23 mouse cellular contexts compared by ENCODE assay signal in genomic region chr3:16130385-16130784, GRCm38 (mm10).
A peak's percentile ranks its signal among the peaks of the same experiment; 100 is the strongest.
DNase-seq lines count a peak whose midpoint lies in the region; ATAC-seq and TF ChIP-seq lines count a peak whose summit lies in the region.
"Had no signal": no experiment of that assay in that cellular context is flagged by ENCODE, and none has a peak within 500 bp of the region (broad histone marks: within the 10 kb centered on the region; RNA-seq: fewer than 3 reads in every experiment).

No protein-coding gene starts in this region.

- H3K4me1 ChIP-seq in CH12.LX (ENCODE audit: control insufficient read depth in 1 of 2, insufficient read depth in 2 of 2), result peaks cover 0 to 12% of the 10 kb centered on the region in 2 experiments; a peak in 2 of 4 replicates
- 0 out of 4 replicates have a peak, but pooled peaks cover 0 to 2% of the 10 kb centered on the region in 2 experiments for H3K4me1 ChIP-seq in ES-E14 (ENCODE audit: control insufficient read depth in 2 of 2, insufficient read depth in 2 of 2, low read length in 2 of 2, poor library complexity in 1 of 2)
- no peaks in the 10 kb centered on the region for H3K4me1 ChIP-seq in MEL (ENCODE audit: control insufficient read depth in 1 of 2, insufficient read depth in 2 of 2, low read length in 2 of 2)
- H3K4me1 ChIP-seq in kidney, embryonic 14.5 days (ENCODE audit: control insufficient read depth, insufficient read depth, low read length), result no peaks in the 10 kb centered on the region

- H3K9ac ChIP-seq in CH12.LX (ENCODE audit: insufficient read depth, low read depth) (no peak overlapping the region), ES-E14 (ENCODE audit: insufficient read depth, low read depth, low read length, poor library complexity, severe bottlenecking) (no peak overlapping the region), MEL (ENCODE audit: control insufficient read depth, low read depth, low read length, poor library complexity, severe bottlenecking) (no peak overlapping the region)
- H3K9ac ChIP-seq in kidney, embryonic 14.5 days (ENCODE audit: low read depth, low read length), result no peak overlapping the region

- DNase-seq in CH12.LX (ENCODE audit: extremely low read depth) (no peak), ES-E14 (ENCODE audit: low read depth, low spot score) (no peak), MEL (ENCODE audit: low read depth, low spot score) (no peak)
- no peak for DNase-seq in layer of hippocampus, adult 8-10 months (ENCODE audit: low spot score in 2 of 2)
- DNase-seq in ovary, postnatal 14 days (ENCODE audit: low spot score), result no peak
- DNase-seq: adrenal gland, adult 2 months; adrenal gland, adult 8-10 months; adrenal gland, postnatal 10 days; adrenal gland, postnatal 14 days; adrenal gland, postnatal 25 days; adrenal gland, postnatal 36 days; B cell, adult 2 months; cerebellum, adult 11 months; cerebellum, adult 11-12 months; cerebellum, adult 18-20 months; cerebellum, adult 2 months; cerebellum, adult 8-10 months; cerebellum, adult 9-10 months had no signal

- ATAC-seq in kidney, embryonic 14.5 days (ENCODE audit: low FRiP score, low TSS enrichment), result no peak
- ATAC-seq: activated CD4-positive, CD25-positive, alpha-beta regulatory T cell, adult 4 months; CD4-positive, CD25-positive, alpha-beta regulatory T cell, adult 4 months; Patski had no signal

- in situ Hi-C loops in CH12.LX (cut with MboI; ENCODE audit: low pct_ligation_motif_present, low pct_unique_long_range_greater_than_20kb, low sequenced_read_pairs), result no loop called here
- in situ Hi-C loops in ES-E14 (cut with MboI; ENCODE audit: low sequenced_read_pairs in 2 of 2, unreplicated experiment in 2 of 2), result no loop called here

- no peak overlapping the region for H3K4me2 ChIP-seq in CH12.LX (ENCODE audit: insufficient read depth, low read depth, poor library complexity, severe bottlenecking)
- no peak overlapping the region for H3K4me2 ChIP-seq in kidney, embryonic 14.5 days (replicated peaks; ENCODE audit: low read depth, low read length)

- H3K27me3 ChIP-seq in CH12.LX (replicated peaks) (no peaks in the 10 kb centered on the region), MEL (ENCODE audit: control insufficient read depth in 1 of 2, insufficient read depth in 2 of 2, low read length in 2 of 2) (no peaks in the 10 kb centered on the region)
- H3K27me3 ChIP-seq in kidney, embryonic 14.5 days (ENCODE audit: control insufficient read depth, insufficient read depth, low read length), result no peaks in the 10 kb centered on the region
- H3K27me3 ChIP-seq: Patski had no signal

- H3K9me3 ChIP-seq in CH12.LX (replicated peaks; ENCODE audit: low read length) (no peaks in the 10 kb centered on the region), ES-E14 (ENCODE audit: control insufficient read depth, insufficient read depth, low read depth, low read length) (no peaks in the 10 kb centered on the region), MEL (replicated peaks; ENCODE audit: insufficient read depth, low read length) (no peaks in the 10 kb centered on the region)
- no peaks in the 10 kb centered on the region for H3K9me3 ChIP-seq in kidney, embryonic 14.5 days (ENCODE audit: control insufficient read depth, low read length)
- H3K9me3 ChIP-seq: G1E had no signal

- no peak for TF ChIP-seq EP300 in CH12.LX (IDR thresholded peaks at IDR 0.05; ENCODE audit: low read length)
- TF ChIP-seq EP300 in MEL (IDR thresholded peaks at IDR 0.05; ENCODE audit: low read depth in 1 of 2, low read length in 2 of 2), result no peak

- dilution Hi-C loops in CH12.LX (cut with MboI; ENCODE audit: extremely low pct_ligation_motif_present, extremely low pct_unique_long_range_greater_than_20kb, low sequenced_read_pairs), result no loop called here

- WGBS in kidney, embryonic 14.5 days, result 65% methylated on average over 1 of the region's 1 CpGs

- TF ChIP-seq RAD21 in CH12.LX (IDR thresholded peaks at IDR 0.05; ENCODE audit: low read depth, low read length) (no peak), MEL (IDR thresholded peaks at IDR 0.05; ENCODE audit: low read depth, low read length) (no peak)

- TF ChIP-seq CTCF in CH12.LX (conservative IDR thresholded peaks at IDR 0.05 in 1 of 2, IDR thresholded peaks at IDR 0.05 in 1 of 2; ENCODE audit: low read depth in 2 of 2, low read length in 2 of 2), result no peak
- no peak for TF ChIP-seq CTCF in MEL (IDR thresholded peaks at IDR 0.05 in 2 of 3, conservative IDR thresholded peaks at IDR 0.05 in 1 of 3; ENCODE audit: control insufficient read depth in 1 of 3, insufficient read depth in 1 of 3, low read depth in 2 of 3, low read length in 3 of 3, poor library complexity in 1 of 3, severe bottlenecking in 1 of 3)

- H3K36me3 ChIP-seq in CH12.LX (replicated peaks in 1 of 2; ENCODE audit: control insufficient read depth in 1 of 2, insufficient read depth in 1 of 2, low read length in 1 of 2) (no peaks in the 10 kb centered on the region), ES-E14 (ENCODE audit: control insufficient read depth, insufficient read depth, low read length, poor library complexity, severe bottlenecking) (no peaks in the 10 kb centered on the region), MEL (ENCODE audit: control insufficient read depth in 1 of 2, insufficient read depth in 2 of 2, low read length in 2 of 2) (no peaks in the 10 kb centered on the region)
- no peaks in the 10 kb centered on the region for H3K36me3 ChIP-seq in kidney, embryonic 14.5 days (ENCODE audit: control insufficient read depth, insufficient read depth, low read length)
- H3K36me3 ChIP-seq: G1E had no signal

- H3K4me3 ChIP-seq in CH12.LX (replicated peaks in 1 of 3; ENCODE audit: low read depth in 2 of 3, low read length in 2 of 3, poor library complexity in 1 of 3), result no peak overlapping the region
- no peak overlapping the region for H3K4me3 ChIP-seq in ES-E14 (ENCODE audit: insufficient read depth in 1 of 2, low read depth in 1 of 2, low read length in 2 of 2, poor library complexity in 1 of 2, severe bottlenecking in 1 of 2)
- no peak overlapping the region for H3K4me3 ChIP-seq in MEL (ENCODE audit: control insufficient read depth in 1 of 2, insufficient read depth in 1 of 2, low read depth in 2 of 2, low read length in 2 of 2)
- no peak overlapping the region for H3K4me3 ChIP-seq in kidney, embryonic 14.5 days (ENCODE audit: low read length)

- H3K27ac ChIP-seq in CH12.LX (ENCODE audit: insufficient read depth, low read depth) (no peak overlapping the region), ES-E14 (ENCODE audit: insufficient read depth, low read depth, low read length, poor library complexity, severe bottlenecking) (no peak overlapping the region), MEL (ENCODE audit: control insufficient read depth, low read depth, low read length) (no peak overlapping the region)
- H3K27ac ChIP-seq in kidney, embryonic 14.5 days (ENCODE audit: low read depth, low read length), result no peak overlapping the region

- H3K79me2 ChIP-seq in CH12.LX (replicated peaks; ENCODE audit: control insufficient read depth, extremely low read depth, insufficient read depth, poor library complexity, severe bottlenecking) (no peaks in the 10 kb centered on the region), MEL (ENCODE audit: control insufficient read depth, insufficient read depth, low read length, poor library complexity) (no peaks in the 10 kb centered on the region)

- TF ChIP-seq POLR2A in CH12.LX (IDR thresholded peaks at IDR 0.05; ENCODE audit: low read depth, low read length) (no peak), MEL (IDR thresholded peaks at IDR 0.05; ENCODE audit: control insufficient read depth in 1 of 2, insufficient read depth in 1 of 2, low read depth in 1 of 2, low read length in 2 of 2, poor library complexity in 1 of 2) (no peak)

TF ChIP-seq in CH12.LX, 34 proteins besides CTCF, POLR2A, EP300 and RAD21:
- TF ChIP-seq MEF2A (IDR thresholded peaks at IDR 0.05; ENCODE audit: borderline replicate concordance, low read depth, low read length) (no peak), MAFK (IDR thresholded peaks at IDR 0.05; ENCODE audit: insufficient replicate concordance, low read length) (peak; percentile 98)

TF ChIP-seq in ES-E14, 5 proteins besides CTCF, POLR2A, EP300 and RAD21:
- peak; percentile 98 for TF ChIP-seq MAFK (IDR thresholded peaks at IDR 0.05; ENCODE audit: insufficient read depth, low read depth, low read length)
- no peak for TF ChIP-seq ZNF384 (IDR thresholded peaks at IDR 0.05; ENCODE audit: low read depth, low read length)
- no peak for TF ChIP-seq HCFC1 (IDR thresholded peaks at IDR 0.05; ENCODE audit: borderline replicate concordance, insufficient read depth, low read length)
- no peak for TF ChIP-seq CHD2 (IDR thresholded peaks at IDR 0.05; ENCODE audit: low read depth, low read length)
- TF ChIP-seq ZC3H11A (IDR thresholded peaks at IDR 0.05; ENCODE audit: borderline replicate concordance, low read depth, low read length), result no peak

TF ChIP-seq in MEL, 35 proteins besides CTCF, POLR2A, EP300 and RAD21:
- TF ChIP-seq MAFK (IDR thresholded peaks at IDR 0.05; ENCODE audit: borderline replicate concordance, low read depth, low read length), result peak; percentile 71
- no peak for TF ChIP-seq MYB (IDR thresholded peaks at IDR 0.05; ENCODE audit: low read depth, low read length)
TF ChIP-seq in MEL: peak in this region for 1.

Comparison
In these comparisons a context has a peak if more than half of its experiments do, and no peak if none do; other contexts are left out.
1. Of the 35 proteins assayed by ChIP-seq in both MEL and CH12.LX: peak only in MEL: none; only in CH12.LX: none; in both: MAFK; in neither: 34.